Comparison of ENCODE assay signal across 8 mouse cellular contexts in genomic region chr9:121984465-121985461, GRCm38 (mm10). TPM values are rescaled to one million over a fixed set of nuclear protein-coding genes. Genes with fewer than 3 reads are reported as not detected.
DNase-seq lines count a peak whose midpoint lies in the region; ATAC-seq and TF ChIP-seq lines count a peak whose summit lies in the region.

No protein-coding gene starts in this region.

- no peak for TF ChIP-seq POLR2A in heart, adult 2 months (IDR thresholded peaks at IDR 0.05; ENCODE audit: insufficient read depth, low read depth, low read length)

- H3K9ac ChIP-seq in heart, adult 2 months (ENCODE audit: low read depth, low read length): no peak overlapping the region
- no peak overlapping the region for H3K9ac ChIP-seq in liver, embryonic 14.5 days (replicated peaks)
- 0 out of 2 replicates have a peak overlapping the region, but pooled peaks have one; percentile 34 for H3K9ac ChIP-seq in neural tube, embryonic 13.5 days

- no peaks in the 10 kb centered on the region for H3K79me2 ChIP-seq in heart, adult 2 months (replicated peaks; ENCODE audit: control insufficient read depth, insufficient read depth, low read length)

- no peak overlapping the region for H3K4me2 ChIP-seq in liver, embryonic 14.5 days (ENCODE audit: low read depth)
- no peak overlapping the region for H3K4me2 ChIP-seq in neural tube, embryonic 13.5 days

- H3K4me3 ChIP-seq in embryonic facial prominence, embryonic 10.5 days: no peak overlapping the region
- H3K4me3 ChIP-seq in heart, adult 2 months: no peak overlapping the region
- H3K4me3 ChIP-seq in liver, embryonic 14.5 days (ENCODE audit: insufficient read depth in 1 of 2, low read depth in 2 of 2, low read length in 2 of 2): no peak overlapping the region
- no peak overlapping the region for H3K4me3 ChIP-seq in neural tube, embryonic 13.5 days

- peak; percentile 79 for DNase-seq in CD4-positive, CD25-positive, alpha-beta regulatory T cell, adult 2 months (ENCODE audit: low read depth, low spot score)
- peak; percentile 68 for DNase-seq in adrenal gland, postnatal 25 days
- DNase-seq in embryonic facial prominence, embryonic 10.5 days (ENCODE audit: low spot score): peak; percentile 78
- DNase-seq in heart, adult 2 months: peak; percentile 66 to 85
- peak; percentile 82 for DNase-seq in kidney, postnatal 10 days
- peak in 2 of 3 experiments; percentile 23 to 35 for DNase-seq in liver, embryonic 14.5 days (ENCODE audit: low read depth in 3 of 3, low spot score in 3 of 3)
- DNase-seq in testis, postnatal 10 days (ENCODE audit: low spot score): peak; percentile 91

- no peaks in the 10 kb centered on the region for H3K27me3 ChIP-seq in embryonic facial prominence, embryonic 10.5 days (replicated peaks; ENCODE audit: low read depth, poor library complexity, severe bottlenecking)
- no peaks in the 10 kb centered on the region for H3K27me3 ChIP-seq in heart, adult 2 months (ENCODE audit: control insufficient read depth, insufficient read depth, low read length)
- H3K27me3 ChIP-seq in liver, embryonic 14.5 days (ENCODE audit: control insufficient read depth, insufficient read depth, low read length): no peaks in the 10 kb centered on the region
- no peaks in the 10 kb centered on the region for H3K27me3 ChIP-seq in neural tube, embryonic 13.5 days

- H3K27ac ChIP-seq in embryonic facial prominence, embryonic 10.5 days (replicated peaks): peak overlapping the region; percentile 24; the same call in 1 of the 2 replicates
- H3K27ac ChIP-seq in heart, adult 2 months: no peak overlapping the region
- H3K27ac ChIP-seq in liver, embryonic 14.5 days: no peak overlapping the region
- H3K27ac ChIP-seq in neural tube, embryonic 13.5 days (replicated peaks): no peak overlapping the region

- WGBS in embryonic facial prominence, embryonic 10.5 days: 72% methylated on average over 15 of the region's 15 CpGs
- WGBS in heart, adult 2 months: 62% methylated on average over 15 of the region's 15 CpGs
- WGBS in liver, embryonic 14.5 days (ENCODE audit: insufficient replicate concordance): 47% methylated on average over 15 of the region's 15 CpGs
- WGBS in neural tube, embryonic 13.5 days: 73% methylated on average over 15 of the region's 15 CpGs

- no peak for TF ChIP-seq CTCF in heart, adult 2 months (IDR thresholded peaks at IDR 0.05)
- TF ChIP-seq CTCF in liver, embryonic 14.5 days (IDR thresholded peaks at IDR 0.05; ENCODE audit: low read depth): peak; percentile 99

- intact Hi-C loops in heart, adult 2 months (cut with DNase I): loop anchor here (1.0 to 5.0 kb wide), 4 partner anchors 37 to 152 kb away; no protein-coding TSS in a partner anchor

- no peaks in the 10 kb centered on the region for H3K9me3 ChIP-seq in embryonic facial prominence, embryonic 10.5 days
- no peaks in the 10 kb centered on the region for H3K9me3 ChIP-seq in liver, embryonic 14.5 days (ENCODE audit: control insufficient read depth, low read length)
- no peaks in the 10 kb centered on the region for H3K9me3 ChIP-seq in neural tube, embryonic 13.5 days

- ATAC-seq in liver, embryonic 14.5 days (ENCODE audit: insufficient read depth): peak; percentile 4; the same call in 1 of the 2 replicates
- peak; percentile 76 for ATAC-seq in neural tube, embryonic 13.5 days (ENCODE audit: low read depth)

- peak; percentile 92 for TF ChIP-seq EP300 in heart, adult 2 months (IDR thresholded peaks at IDR 0.05; ENCODE audit: insufficient read depth, low read depth, low read length)
- TF ChIP-seq EP300 in liver, embryonic 14.5 days (IDR thresholded peaks at IDR 0.05; ENCODE audit: low read depth): no peak

- peaks cover 14% of the 10 kb centered on the region; the same call in 1 of the 2 replicates for H3K4me1 ChIP-seq in embryonic facial prominence, embryonic 10.5 days
- H3K4me1 ChIP-seq in heart, adult 2 months (ENCODE audit: control insufficient read depth, insufficient read depth, low read length): no peaks in the 10 kb centered on the region
- no peaks in the 10 kb centered on the region for H3K4me1 ChIP-seq in liver, embryonic 14.5 days (replicated peaks; ENCODE audit: control insufficient read depth in 2 of 2, insufficient read depth in 2 of 2, low read length in 1 of 2)
- H3K4me1 ChIP-seq in neural tube, embryonic 13.5 days (replicated peaks): peaks cover 20% of the 10 kb centered on the region

- H3K36me3 ChIP-seq in embryonic facial prominence, embryonic 10.5 days (replicated peaks): peaks cover 17% of the 10 kb centered on the region
- H3K36me3 ChIP-seq in heart, adult 2 months (ENCODE audit: control insufficient read depth, insufficient read depth, low read length): no peaks in the 10 kb centered on the region
- no peaks in the 10 kb centered on the region for H3K36me3 ChIP-seq in liver, embryonic 14.5 days (replicated peaks; ENCODE audit: control insufficient read depth, insufficient read depth, low read depth)
- peaks cover 13% of the 10 kb centered on the region for H3K36me3 ChIP-seq in neural tube, embryonic 13.5 days

RNA-seq across cellular contexts. Expression of gene Pomgnt2, which starts 12.1 kb away (rescaled TPM):
- total RNA-seq in adrenal gland, postnatal 25 days (2021): 16.3 and 21.3 TPM in 2 replicates
- polyA plus RNA-seq in embryonic facial prominence, embryonic 10.5 days (2016; fragmentation: Nextera tagmentation; extraction: Ambion mirVana): 13.5 and 13.9 TPM in 2 replicates
- total RNA-seq in heart, adult 2 months (2021): 10 to 100 TPM; 14.0 to 15.3 TPM
- polyA plus RNA-seq in heart, adult 2 months (2012; rRNA removed): 21.0 and 21.4 TPM in 2 replicates
- polyA plus RNA-seq in liver, embryonic 14.5 days (2012; rRNA removed): 1.9 and 2.0 TPM in 2 replicates
- 1.7 and 2.2 TPM in 2 replicates for polyA plus RNA-seq in liver, embryonic 14.5 days (2014; fragmentation: Nextera tagmentation; extraction: Ambion mirVana)
- polyA plus RNA-seq in neural tube, embryonic 13.5 days (2015; fragmentation: Nextera tagmentation; extraction: Ambion mirVana): 22.1 and 25.1 TPM in 2 replicates

RNA-seq across cellular contexts. Expression of gene Fam198a, which starts 34.0 kb away (rescaled TPM):
- 2.0 and 2.9 TPM in 2 replicates for total RNA-seq in adrenal gland, postnatal 25 days (2021)
- 0.37 and 0.53 TPM in 2 replicates for polyA plus RNA-seq in embryonic facial prominence, embryonic 10.5 days (2016; fragmentation: Nextera tagmentation; extraction: Ambion mirVana)
- under 1 TPM; 0.42 to 0.96 TPM for total RNA-seq in heart, adult 2 months (2021)
- 1.5 and 2.2 TPM in 2 replicates for polyA plus RNA-seq in heart, adult 2 months (2012; rRNA removed)
- polyA plus RNA-seq in liver, embryonic 14.5 days (2012; rRNA removed): 0.08 and 0.14 TPM in 2 replicates
- 0.10 and 0.13 TPM in 2 replicates for polyA plus RNA-seq in liver, embryonic 14.5 days (2014; fragmentation: Nextera tagmentation; extraction: Ambion mirVana)
- 2.8 and 3.5 TPM in 2 replicates for polyA plus RNA-seq in neural tube, embryonic 13.5 days (2015; fragmentation: Nextera tagmentation; extraction: Ambion mirVana)

Comparison
In these comparisons a context has a peak if more than half of its experiments do, and no peak if none do; other contexts are left out.
1. DNase-seq: peak in every context shown above with its lines; median percentile 91 in testis, postnatal 10 days; 82 in kidney, postnatal 10 days; 79 in CD4-positive, CD25-positive, alpha-beta regulatory T cell, adult 2 months; 78 in embryonic facial prominence, embryonic 10.5 days; 76 in heart, adult 2 months; 68 in adrenal gland, postnatal 25 days; 29 in liver, embryonic 14.5 days.